Mouse (Mus musculus) cerebellum, postnatal 14 days (tissue): ENCODE measurements around the gene Tex33.
"Not testable (repeated sequence)": the region's sequence is repeated elsewhere in the genome, so short reads cannot be mapped to it uniquely, and the experiment has no call there.

Experiments
- DNase-seq, 2 experiments: peaks; one replicate each; pipeline ENCODE4 v3.0.0; 2021; ENCODE audit warnings: mixed read lengths in 2 of 2

Gene Tex33

DNA sequence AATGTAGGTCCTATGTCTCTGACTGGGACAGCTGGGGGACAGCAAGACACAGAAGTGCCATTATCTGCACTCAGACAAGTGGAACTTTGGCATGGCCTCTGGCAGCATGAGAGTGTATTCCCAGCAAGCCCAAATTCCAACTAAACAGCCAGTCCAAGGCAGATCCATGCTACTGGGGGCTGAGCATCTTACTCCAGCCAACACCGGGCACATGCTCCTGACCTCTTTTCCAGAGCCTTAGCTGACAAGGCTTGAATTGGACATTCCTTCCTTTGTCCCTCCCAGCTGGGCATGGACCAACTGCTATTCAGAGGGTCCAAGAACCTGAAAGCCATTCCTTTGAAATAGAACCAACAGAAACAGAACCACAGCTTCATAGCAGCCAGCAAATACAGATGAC is 26.1 kb downstream of the Tex33 start:
- DNase-seq = no peak

GRCm38 (mm10) chr15:78368926-78369346 is 26.8 kb downstream of the Tex33 start:
- DNase-seq = peak; percentile 68 to 71

GRCm38 (mm10) chr15:78367811-78368210 is 27.9 kb downstream of the Tex33 start:
- no peak for DNase-seq

- DNase-seq = no peak
Observed at GRCm38 (mm10) chr15:78366875-78367274, 28.8 kb downstream of the Tex33 start.

DNA sequence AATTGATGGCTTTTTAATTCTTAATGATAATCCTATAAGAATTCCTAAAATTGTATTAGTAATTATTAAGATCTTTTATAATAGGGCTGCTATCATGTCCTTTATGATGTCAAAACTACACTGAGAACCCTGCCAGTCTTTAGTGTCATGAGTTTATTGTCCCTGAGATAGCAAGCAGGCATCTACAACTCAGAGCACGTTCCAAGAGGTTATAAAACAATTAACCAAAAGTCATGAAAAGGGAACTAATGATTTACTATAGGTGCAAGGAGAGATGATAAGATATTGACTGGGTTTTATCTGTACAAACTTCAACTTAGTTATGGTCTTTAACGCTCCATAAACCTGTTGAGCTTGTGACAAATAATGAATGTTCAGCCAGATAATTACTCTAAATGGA is 29.8 kb downstream of the Tex33 start:
- DNase-seq = no peak

GRCm38 (mm10) chr15:78355548-78355947 is 40.2 kb downstream of the Tex33 start:
- DNase-seq = no peak

GRCm38 (mm10) chr15:78354958-78355357 is 40.8 kb downstream of the Tex33 start:
- peak; percentile 76 to 80 for DNase-seq

GRCm38 (mm10) chr15:78351586-78352165 is 44.0 kb downstream of the Tex33 start:
- no peak for DNase-seq

- DNase-seq = no peak
Observed at GRCm38 (mm10) chr15:78344567-78344966, 51.1 kb downstream of the Tex33 start.

DNA sequence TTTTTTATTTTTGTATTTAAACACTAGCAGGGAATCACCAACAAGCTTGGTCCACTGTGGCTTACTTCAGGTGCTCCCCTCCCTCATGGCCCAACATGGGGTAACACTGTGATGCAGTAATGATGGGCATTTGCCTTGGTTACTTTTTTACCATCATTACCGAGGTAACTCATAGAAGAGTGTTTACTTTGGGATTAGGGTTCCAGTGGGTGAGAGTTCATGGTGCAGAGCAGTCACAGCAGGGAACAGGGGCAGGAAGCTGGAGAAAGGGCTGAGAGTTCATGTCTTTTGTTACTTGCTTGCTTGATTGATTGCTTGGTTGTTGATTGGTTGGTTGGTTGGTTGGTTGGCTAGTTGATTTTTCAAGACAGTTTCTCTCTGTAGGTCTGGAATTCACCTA is 52.0 kb downstream of the Tex33 start:
- no peak for DNase-seq

DNA sequence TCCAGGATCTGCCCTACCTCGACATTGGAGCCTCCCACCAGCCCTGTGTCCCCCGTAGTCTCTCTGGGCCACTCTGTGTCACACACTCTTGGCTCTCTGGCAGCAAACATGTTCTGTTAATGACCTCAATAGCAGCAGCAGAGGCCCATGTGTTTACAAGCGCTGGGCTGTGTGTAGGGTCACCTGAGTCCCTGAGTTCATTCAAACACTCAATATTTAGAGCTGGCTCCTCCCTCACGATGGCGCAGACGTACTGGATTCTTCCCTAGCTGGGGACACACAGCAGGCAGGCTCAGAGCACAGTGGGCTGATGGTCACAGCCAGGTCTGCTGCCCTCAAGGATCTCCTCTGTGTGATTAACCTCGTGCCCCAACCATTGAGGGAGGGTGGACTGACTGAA is 54.8 kb downstream of the Tex33 start:
- not testable (repeated sequence) for DNase-seq

DNA sequence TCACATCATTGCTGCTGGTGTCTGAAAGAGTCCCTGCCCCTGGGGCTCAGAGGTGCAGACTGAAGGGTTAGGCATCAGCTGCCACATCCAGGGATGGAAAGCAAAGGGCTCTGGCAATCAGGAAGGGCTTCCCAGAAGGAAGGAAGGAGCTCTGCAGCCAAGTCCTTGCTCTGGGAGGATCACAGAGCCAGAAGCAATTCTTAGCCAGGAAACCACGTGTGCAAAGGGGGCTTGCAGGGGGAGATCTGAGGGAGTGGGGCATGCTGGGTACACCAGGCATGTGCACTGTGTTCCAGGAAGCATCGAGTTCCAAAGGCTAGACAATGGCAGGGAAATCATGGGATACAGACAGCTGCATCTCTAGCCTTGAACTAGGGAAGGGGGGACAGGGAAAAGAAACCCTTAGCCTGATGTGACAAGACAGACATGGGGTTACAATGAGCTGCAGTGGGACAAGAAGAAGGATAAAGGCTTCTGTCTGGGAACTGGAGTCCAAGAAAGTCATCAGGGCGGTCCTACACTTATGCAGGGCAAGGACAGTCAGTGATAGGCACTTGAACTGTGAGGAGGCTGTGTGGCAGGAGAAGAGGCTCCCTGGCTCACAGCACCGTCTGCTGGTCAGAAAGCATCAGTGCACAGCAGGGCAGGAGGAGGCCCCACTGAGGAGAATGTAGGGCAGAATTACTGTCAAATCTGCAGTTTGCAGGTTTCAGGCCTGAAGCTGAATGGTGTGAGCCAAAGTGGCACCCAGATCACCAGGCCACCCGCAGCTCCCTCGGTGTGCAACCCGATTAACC is 55.9 kb downstream of the Tex33 start:
- peak; percentile 69 to 76 for DNase-seq

GRCm38 (mm10) chr15:78334380-78334779 is 61.3 kb downstream of the Tex33 start:
- DNase-seq = no peak

DNA sequence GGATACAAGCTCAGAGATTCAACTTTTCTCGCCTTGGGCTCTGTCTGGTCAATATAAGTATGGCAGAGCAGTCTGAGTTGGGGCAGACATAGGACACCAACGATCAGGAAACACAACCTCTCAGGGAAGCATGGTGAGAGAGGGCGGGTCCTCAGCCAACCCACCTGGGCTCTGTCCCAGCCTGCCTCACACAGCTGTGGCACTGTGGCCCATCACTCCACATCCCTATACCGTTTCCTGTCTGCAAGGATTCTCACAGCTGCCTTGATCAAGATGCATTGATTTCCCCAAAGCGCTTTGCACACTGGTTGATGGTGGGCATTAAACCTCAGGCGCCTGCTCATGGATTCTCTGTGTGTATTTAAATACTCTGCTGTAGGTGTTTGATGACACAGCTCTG is 62.7 kb downstream of the Tex33 start:
- no peak for DNase-seq

DNA sequence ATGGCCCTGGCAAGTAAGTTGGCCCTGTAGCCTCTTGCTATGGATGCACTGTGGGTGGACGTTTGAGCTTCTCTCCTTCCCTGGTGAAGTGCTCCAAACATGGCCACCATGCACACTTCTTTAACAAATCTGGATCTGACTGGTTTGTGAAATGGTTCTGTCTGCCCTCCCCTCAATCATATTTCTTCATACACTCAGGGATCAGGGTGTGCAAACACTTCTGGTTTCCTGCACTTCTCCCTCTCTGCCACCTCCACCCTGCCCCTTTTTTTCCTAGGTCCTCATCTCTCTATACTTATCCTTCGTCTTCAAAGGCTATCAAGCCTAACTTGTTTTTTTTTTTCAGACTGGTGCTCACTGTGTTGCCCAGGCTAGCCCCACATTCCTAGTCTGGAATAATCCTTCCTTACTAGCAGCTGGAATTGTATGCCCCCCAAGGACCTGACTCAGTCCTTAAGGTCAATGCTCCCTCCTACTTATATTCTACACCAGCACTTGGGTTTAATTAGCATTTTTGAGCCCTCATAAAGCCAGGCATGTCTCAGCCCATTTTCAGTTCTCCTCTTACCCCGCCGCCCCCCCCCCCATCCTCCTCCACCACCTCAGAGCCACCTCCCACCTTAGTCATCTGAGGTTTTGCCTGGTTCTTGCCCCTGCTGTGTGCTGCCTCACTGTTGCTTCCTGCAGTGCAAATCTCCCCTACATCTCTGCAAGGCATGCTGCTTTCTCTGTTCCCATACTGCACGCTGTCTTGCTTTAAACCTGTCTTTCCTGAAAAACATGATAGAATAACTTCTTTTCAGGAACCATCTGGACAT is 64.0 kb downstream of the Tex33 start:
- DNase-seq = no peak

- DNase-seq = no peak
Observed at GRCm38 (mm10) chr15:78330706-78331105, 65.0 kb downstream of the Tex33 start.

- DNase-seq = not testable (repeated sequence)
Observed at GRCm38 (mm10) chr15:78329972-78330371, 65.7 kb downstream of the Tex33 start.

- no peak for DNase-seq
Observed at GRCm38 (mm10) chr15:78328520-78329097, 67.1 kb downstream of the Tex33 start.
